Mouse (Mus musculus) limb, embryonic 14.5 days (tissue): Measurements from ENCODE around the gene Gm20388. TPM values are rescaled to one million over a fixed set of nuclear protein-coding genes. Genes with fewer than 3 reads are reported as not detected.

Source experiments
- ATAC-seq: fragments of 200-750 bp; cut with Nextera tagmentation; 2 replicates; pipeline ENCODE4 v1.8.0; 2017; ENCODE audit warnings: low read depth, moderate number of reproducible peaks, moderate TSS enrichment; ENCODE audit not compliant: low FRiP score
- DNase-seq: peaks from one replicate; pipeline ENCODE4 v3.0.0-alpha.2; 2015; ENCODE audit warnings: low spot score
- H3K27ac ChIP-seq: fragments of 300-500 bp; sonication (generic); replicated peaks from 2 replicates; pipeline ENCODE4 v1.5.1; 2014; ENCODE audit warnings: low read depth, mild to moderate bottlenecking, low read length, moderate library complexity, mixed read lengths
- H3K27me3 ChIP-seq: fragments of 300-500 bp; sonication (generic); 2 replicates; pipeline ENCODE4 v1.6.1; 2014; ENCODE audit warnings: low read length, mixed read lengths; ENCODE audit not compliant: control insufficient read depth, insufficient read depth
- H3K36me3 ChIP-seq: fragments of 300-500 bp; sonication (generic); 2 replicates; pipeline ENCODE4 v1.6.1; 2014; ENCODE audit warnings: mild to moderate bottlenecking, low read length, moderate library complexity, mixed read lengths; ENCODE audit not compliant: control insufficient read depth, insufficient read depth
- H3K4me1 ChIP-seq: fragments of 300-500 bp; sonication (generic); 2 replicates; pipeline ENCODE4 v1.6.1; 2014; ENCODE audit warnings: antibody characterized with exemption, low read length, mixed read lengths; ENCODE audit not compliant: control insufficient read depth, insufficient read depth
- H3K4me2 ChIP-seq: fragments of 300-500 bp; sonication (generic); replicated peaks from 2 replicates; pipeline ENCODE4 v1.6.1; 2014; ENCODE audit warnings: low read depth, mild to moderate bottlenecking, low read length, moderate library complexity; ENCODE audit not compliant: severe bottlenecking
- H3K4me3 ChIP-seq: fragments of 300-500 bp; sonication (generic); replicated peaks from 2 replicates; pipeline ENCODE4 v1.5.1; 2014; ENCODE audit warnings: low read length
- H3K9ac ChIP-seq: fragments of 300-500 bp; sonication (generic); 2 replicates; pipeline ENCODE4 v1.6.1; 2014; ENCODE audit warnings: mild to moderate bottlenecking, low read depth, low read length, moderate library complexity; ENCODE audit not compliant: severe bottlenecking
- H3K9me3 ChIP-seq: fragments of 300-500 bp; sonication (generic); 2 replicates; pipeline ENCODE4 v1.6.1; 2016; ENCODE audit warnings: low read length; ENCODE audit not compliant: control insufficient read depth
- POLR2A ChIP-seq: fragments of 200-500 bp; IDR thresholded peaks from 2 replicates; pipeline ENCODE4 v1.8.0; 2012; ENCODE audit warnings: inconsistent platforms, mild to moderate bottlenecking, moderate library complexity, borderline replicate concordance; ENCODE audit not compliant: insufficient read depth, insufficient read length; ENCODE audit errors: extremely low read depth
- WGBS: fragments of 180-500 bp; shearing (Covaris S2); extraction: QIAGEN DNeasy Blood & Tissue Kit; methylation state at CpG from one replicate; pipeline ENCODE4 v1.1.7; 2014; 5-methylcytosine and 5-hydroxymethylcytosine counted together
- polyA plus RNA-seq, 2 experiments: library from polyadenylated mRNA; depleted of rRNA in 1 of 2; stranded (reverse) in 1 of 2; unstranded in 1 of 2; fragments of >200 nt; fragmentation: Nextera tagmentation in 1 of 2; extraction: Ambion mirVana in 1 of 2; gene quantifications; 2 replicates each; pipeline versions ENCODE4 v1.2.1 to v1.2.3; 2012 to 2014

Gene Gm20388
- polyA plus RNA-seq, 2 experiments, result 1.9 to 49.9 TPM

- DNase-seq (no peak), ATAC-seq (no peak; the same call in 1 of the 2 replicates)
- Histone ChIP-seq H3K27me3 (peaks cover 24% of the 10 kb centered on the region), H3K4me2 (peak overlapping the region; percentile 97), H3K36me3 (no peaks in the 10 kb centered on the region), H3K9me3 (no peaks in the 10 kb centered on the region), H3K9ac (peak overlapping the region; percentile 68), H3K27ac (no peak overlapping the region), H3K4me1 (0 out of 2 replicates have a peak, but pooled peaks cover 2% of the 10 kb centered on the region), H3K4me3 (peak overlapping the region; percentile 68)
- no peak for TF ChIP-seq POLR2A
- WGBS, result 3% methylated on average over 42 of the region's 46 CpGs
Observed at GRCm38 (mm10) chr8:120114315-120114841, 203.7 kb downstream of the Gm20388 start.

- ATAC-seq (no peak), DNase-seq (no peak)
- 68% methylated on average over 7 of the region's 7 CpGs for WGBS
- 0 out of 2 replicates have a peak, but pooled peaks cover 2% of the 10 kb centered on the region for H3K4me1 ChIP-seq
- no peak overlapping the region for H3K4me3 ChIP-seq
- H3K4me2 ChIP-seq, result no peak overlapping the region
- no peak overlapping the region for H3K9ac ChIP-seq
- no peak for TF ChIP-seq POLR2A
- H3K36me3 ChIP-seq, result no peaks in the 10 kb centered on the region
- no peak overlapping the region for H3K27ac ChIP-seq
- no peaks in the 10 kb centered on the region for H3K9me3 ChIP-seq
- peaks cover 24% of the 10 kb centered on the region for H3K27me3 ChIP-seq
Observed at GRCm38 (mm10) chr8:120116600-120116999, 206.0 kb downstream of the Gm20388 start.

- no peaks in the 10 kb centered on the region for H3K9me3 ChIP-seq
- DNase-seq, result no peak
- H3K36me3 ChIP-seq, result no peaks in the 10 kb centered on the region
- no peak overlapping the region for H3K4me3 ChIP-seq
- no peak overlapping the region for H3K4me2 ChIP-seq
- no peak overlapping the region for H3K9ac ChIP-seq
- TF ChIP-seq POLR2A, result no peak
- H3K4me1 ChIP-seq, result 0 out of 2 replicates have a peak, but pooled peaks cover 2% of the 10 kb centered on the region
- peaks cover 24% of the 10 kb centered on the region for H3K27me3 ChIP-seq
- H3K27ac ChIP-seq, result no peak overlapping the region
- no peak for ATAC-seq
- WGBS, result 81% methylated on average over 9 of the region's 9 CpGs
Observed at GRCm38 (mm10) chr8:120118162-120118561, 207.5 kb downstream of the Gm20388 start.

GRCm38 (mm10) chr8:120118847-120119246 is 208.2 kb downstream of the Gm20388 start:
- no peak overlapping the region for H3K4me2 ChIP-seq
- no peak overlapping the region for H3K9ac ChIP-seq
- ATAC-seq, result no peak
- TF ChIP-seq POLR2A, result no peak
- no peaks in the 10 kb centered on the region for H3K9me3 ChIP-seq
- no peak overlapping the region for H3K4me3 ChIP-seq
- no peaks in the 10 kb centered on the region for H3K36me3 ChIP-seq
- peaks cover 24% of the 10 kb centered on the region for H3K27me3 ChIP-seq
- no peak for DNase-seq
- 78% methylated on average over 5 of the region's 5 CpGs for WGBS
- H3K4me1 ChIP-seq, result no peaks in the 10 kb centered on the region
- no peak overlapping the region for H3K27ac ChIP-seq

- Histone ChIP-seq H3K9ac (no peak overlapping the region), H3K4me2 (no peak overlapping the region), H3K4me3 (no peak overlapping the region), H3K4me1 (no peaks in the 10 kb centered on the region), H3K27me3 (peaks cover 19% of the 10 kb centered on the region), H3K9me3 (no peaks in the 10 kb centered on the region), H3K36me3 (no peaks in the 10 kb centered on the region), H3K27ac (no peak overlapping the region)
- DNase-seq (no peak), ATAC-seq (no peak)
- no peak for TF ChIP-seq POLR2A
- 62% methylated on average over 3 of the region's 3 CpGs for WGBS
Observed at GRCm38 (mm10) chr8:120119429-120119828, 208.8 kb downstream of the Gm20388 start.
